Mouse (Mus musculus) urinary bladder, postnatal 4 days (tissue): ENCODE data around the gene 1110065P20Rik.

Experiments
- DNase-seq, 2 experiments: peaks; one replicate each; pipeline ENCODE4 v3.0.0; 2021 to 2022; ENCODE audit warnings: low spot score in 2 of 2

1110065P20Rik gene

GRCm38 (mm10) chr4:124850933-124851658 is at the start of gene 1110065P20Rik:
1110065P20Rik (minus strand) TSS chr4:124851196.
- DNase-seq, result peak; percentile 72 to 79

- no peak for DNase-seq
These were observed 48.9 kb upstream of the 1110065P20Rik start for GRCm38 (mm10) chr4:124899906-124900305.

GRCm38 (mm10) chr4:124898428-124898827 is 47.4 kb upstream of the 1110065P20Rik start:
- DNase-seq, result no peak

- DNase-seq, result no peak
These were observed 43.8 kb upstream of the 1110065P20Rik start for GRCm38 (mm10) chr4:124894508-124895428.

- no peak for DNase-seq
These were observed 42.8 kb upstream of the 1110065P20Rik start for GRCm38 (mm10) chr4:124893769-124894168.

- DNase-seq, result no peak
These were observed 39.8 kb upstream of the 1110065P20Rik start for GRCm38 (mm10) chr4:124890831-124891230.

- DNase-seq, result no peak
These were observed 38.9 kb upstream of the 1110065P20Rik start for GRCm38 (mm10) chr4:124889935-124890334.

- DNase-seq, result no peak
These were observed 37.7 kb upstream of the 1110065P20Rik start for GRCm38 (mm10) chr4:124888702-124889101.

GRCm38 (mm10) chr4:124882151-124882729 is 31.2 kb upstream of the 1110065P20Rik start:
- no peak for DNase-seq

- DNase-seq, result no peak
These were observed 30.4 kb upstream of the 1110065P20Rik start for GRCm38 (mm10) chr4:124881341-124881908.

- no peak for DNase-seq
These were observed 29.6 kb upstream of the 1110065P20Rik start, which contains the start of gene Epha10 for GRCm38 (mm10) chr4:124880599-124880998. Epha10 (plus strand) TSS chr4:124880899.

GRCm38 (mm10) chr4:124872719-124873118 is 21.7 kb upstream of the 1110065P20Rik start:
- no peak for DNase-seq

GRCm38 (mm10) chr4:124861283-124862188 is 10.5 kb upstream of the 1110065P20Rik start, which contains the start of gene Maneal:
Maneal (minus strand) TSS chr4:124862171.
- no peak for DNase-seq

GRCm38 (mm10) chr4:124860446-124860845 is 9.4 kb upstream of the 1110065P20Rik start:
- peak; percentile 55 to 84 for DNase-seq

GRCm38 (mm10) chr4:124858370-124858769 is 7.4 kb upstream of the 1110065P20Rik start:
- no peak for DNase-seq

GRCm38 (mm10) chr4:124856294-124856693 is 5.3 kb upstream of the 1110065P20Rik start:
- no peak for DNase-seq

- DNase-seq, result peak; percentile 91 to 94
These were observed 609 bp downstream of the 1110065P20Rik start, which contains the start of gene Yrdc for GRCm38 (mm10) chr4:124850261-124850913. Yrdc (plus strand) TSS chr4:124850679.

GRCm38 (mm10) chr4:124849631-124850260 is 1.2 kb downstream of the 1110065P20Rik start:
- DNase-seq, result peak in 1 of 2 experiments; percentile 46

GRCm38 (mm10) chr4:124847573-124847972 is 3.4 kb downstream of the 1110065P20Rik start:
- DNase-seq, result peak; percentile 68 to 85
